Mouse (Mus musculus): ENCODE measurements around the gene Stk16. TPM values are rescaled to one million over a fixed set of nuclear protein-coding genes. Genes with fewer than 3 reads are reported as not detected.

Gene Stk16
- polyA plus RNA-seq (2017; shearing (Covaris generic)): 10 to 100 TPM; 45.7 to 65.1 TPM

GRCm38 (mm10) chr1:75210136-75211087 lies at the start of gene Stk16, which contains the start of gene Glb1l:
Gene Stk16 (plus strand): TSS chr1:75210838.
Gene Glb1l (minus strand): TSS chr1:75210813.
- ATAC-seq: peak; percentile 91

GRCm38 (mm10) chr1:75168093-75168471 lies 42.6 kb upstream of the Stk16 start:
- peak; percentile 6 for ATAC-seq

GRCm38 (mm10) chr1:75168472-75169464 lies 41.9 kb upstream of the Stk16 start, which contains the start of gene Zfand2b:
Gene Zfand2b (plus strand): TSS chr1:75168646.
- peak; percentile 90 for ATAC-seq

- ATAC-seq: peak; percentile 30
These were observed 31.1 kb upstream of the Stk16 start for GRCm38 (mm10) chr1:75179334-75180104.

- ATAC-seq: peak; percentile 95
These were observed 30.5 kb upstream of the Stk16 start, which contains the start of gene Abcb6 for GRCm38 (mm10) chr1:75180105-75180590. Gene Abcb6 (minus strand): TSS chr1:75180392.

GRCm38 (mm10) chr1:75180741-75181140 lies 29.9 kb upstream of the Stk16 start:
- ATAC-seq: no peak

GRCm38 (mm10) chr1:75181377-75181870 lies 29.2 kb upstream of the Stk16 start:
- no peak for ATAC-seq

- ATAC-seq: no peak
These were observed 28.5 kb upstream of the Stk16 start for GRCm38 (mm10) chr1:75182160-75182559.

- ATAC-seq: no peak
These were observed 25.1 kb upstream of the Stk16 start for GRCm38 (mm10) chr1:75185495-75185894.

GRCm38 (mm10) chr1:75187126-75187525 lies 23.5 kb upstream of the Stk16 start:
- ATAC-seq: no peak

- no peak for ATAC-seq
These were observed 22.6 kb upstream of the Stk16 start for GRCm38 (mm10) chr1:75187914-75188483.

GRCm38 (mm10) chr1:75190577-75190976 lies 20.1 kb upstream of the Stk16 start:
- no peak for ATAC-seq

GRCm38 (mm10) chr1:75191258-75191621 lies 19.4 kb upstream of the Stk16 start:
- no peak for ATAC-seq

- peak; percentile 100 for ATAC-seq
These were observed 18.8 kb upstream of the Stk16 start, which contains the start of the genes Ankzf1 and Atg9a for GRCm38 (mm10) chr1:75191622-75192402. Gene Ankzf1 (plus strand): TSS chr1:75192151. Gene Atg9a (minus strand): TSS chr1:75192196.

GRCm38 (mm10) chr1:75192452-75192851 lies 18.2 kb upstream of the Stk16 start:
- peak; percentile 8 for ATAC-seq

GRCm38 (mm10) chr1:75201236-75201635 lies 9.4 kb upstream of the Stk16 start:
- ATAC-seq: no peak

- ATAC-seq: peak; percentile 10
These were observed 1.5 kb upstream of the Stk16 start for GRCm38 (mm10) chr1:75208967-75209678.

- peak; percentile 3 for ATAC-seq
These were observed 587 bp downstream of the Stk16 start for GRCm38 (mm10) chr1:75211141-75211708.

GRCm38 (mm10) chr1:75212542-75212941 lies 1.9 kb downstream of the Stk16 start:
- ATAC-seq: no peak

Measured in activated CD4-positive, CD25-positive, alpha-beta regulatory T cell, adult 4 months (primary cell).